Mouse (Mus musculus): Measurements from ENCODE around the gene Sprr2h.

Sprr2h gene

GRCm38 (mm10) chr3:92385385-92385784 lies at the start of gene Sprr2h:
TSS of gene Sprr2h (plus strand) at chr3:92385685.
- DNase-seq = no peak

GRCm38 (mm10) chr3:92336278-92336677 lies 49.2 kb upstream of the Sprr2h start:
- DNase-seq = no peak

- no peak for DNase-seq
These were observed 46.6 kb upstream of the Sprr2h start, which contains the start of gene Sprr2d for GRCm38 (mm10) chr3:92338840-92339239. TSS of gene Sprr2d (plus strand) at chr3:92339140.

GRCm38 (mm10) chr3:92351843-92352242 lies 33.6 kb upstream of the Sprr2h start, which contains the start of gene Sprr2e:
TSS of gene Sprr2e (plus strand) at chr3:92352143.
- no peak for DNase-seq

GRCm38 (mm10) chr3:92361619-92362018 lies 23.9 kb upstream of the Sprr2h start:
- no peak for DNase-seq

- no peak for DNase-seq
These were observed 20.6 kb upstream of the Sprr2h start, which contains the start of gene Sprr2f for GRCm38 (mm10) chr3:92364887-92365286. TSS of gene Sprr2f (plus strand) at chr3:92365187.

GRCm38 (mm10) chr3:92373613-92374012 lies 11.9 kb upstream of the Sprr2h start:
- DNase-seq = no peak

GRCm38 (mm10) chr3:92394301-92394700 lies 8.8 kb downstream of the Sprr2h start:
- DNase-seq = no peak

GRCm38 (mm10) chr3:92407691-92408090 lies 22.2 kb downstream of the Sprr2h start, which contains the start of gene Sprr2i:
TSS of gene Sprr2i (plus strand) at chr3:92407991.
- no peak for DNase-seq

GRCm38 (mm10) chr3:92417782-92418181 lies 32.3 kb downstream of the Sprr2h start, which contains the start of gene Sprr2j-ps:
TSS of gene Sprr2j-ps (plus strand) at chr3:92418082.
- DNase-seq = no peak

GRCm38 (mm10) chr3:92429323-92429722 lies 43.8 kb downstream of the Sprr2h start, which contains the start of gene Gm9774:
TSS of gene Gm9774 (minus strand) at chr3:92429423.
- DNase-seq = no peak

- no peak for DNase-seq
These were observed 46.8 kb downstream of the Sprr2h start, which contains the start of gene Sprr2k for GRCm38 (mm10) chr3:92432282-92432681. TSS of gene Sprr2k (plus strand) at chr3:92432582.

Measured in thymus, adult 18-20 months (tissue).